In genomic region chr9:31028251-31028650, GRCm38 (mm10) we compare ENCODE assay signal across 23 mouse cellular contexts. TPM values are rescaled to one million over a fixed set of nuclear protein-coding genes. Genes with fewer than 3 reads are reported as not detected.
A peak's percentile ranks its signal among the peaks of the same experiment; 100 is the strongest.
DNase-seq lines count a peak whose midpoint lies in the region; ATAC-seq and TF ChIP-seq lines count a peak whose summit lies in the region.
"Had no signal": no experiment of that assay in that cellular context is flagged by ENCODE, and none has a peak within 500 bp of the region (broad histone marks: within the 10 kb centered on the region; RNA-seq: fewer than 3 reads in every experiment).

No protein-coding gene starts in this region.

- TF ChIP-seq EP300 in liver, postnatal 0 days (IDR thresholded peaks at IDR 0.05; ENCODE audit: low read depth) = no peak

- peak; percentile 68 for DNase-seq in heart, adult 11 months
- DNase-seq in kidney, adult 9 months = peak; percentile 66
- no peak for DNase-seq in kidney, postnatal 10 days
- no peak for DNase-seq in liver, postnatal 0 days
- DNase-seq in right cerebral cortex, postnatal 4 days = no peak
- DNase-seq: adrenal gland, postnatal 14 days; B cell, adult 2 months; cerebellum, adult 11-12 months; cerebellum, adult 9-10 months; cerebellum, postnatal 25 days; gastrocnemius, postnatal 10 days; heart, adult 2 months had no signal

- ATAC-seq in heart, embryonic 11.5 days (replicated peaks; ENCODE audit: insufficient number of reproducible peaks, low FRiP score, low TSS enrichment) = no peak
- ATAC-seq in liver, postnatal 0 days = no peak
- ATAC-seq in liver, embryonic 12.5 days = no peak
- ATAC-seq: activated CD4-positive, CD25-positive, alpha-beta regulatory T cell, adult 4 months; CD4-positive, CD25-positive, alpha-beta regulatory T cell, adult 4 months; forebrain, embryonic 16.5 days; Patski had no signal

- H3K9me3 ChIP-seq in heart, embryonic 11.5 days (replicated peaks; ENCODE audit: control insufficient read depth, low read length) = no peaks in the 10 kb centered on the region
- no peaks in the 10 kb centered on the region for H3K9me3 ChIP-seq in liver, postnatal 0 days (ENCODE audit: low read length)
- H3K9me3 ChIP-seq in liver, embryonic 12.5 days (replicated peaks) = no peaks in the 10 kb centered on the region
- H3K9me3 ChIP-seq: embryonic facial prominence, embryonic 12.5 days; forebrain, embryonic 12.5 days; heart, embryonic 12.5 days; hindbrain, embryonic 10.5 days had no signal

- no peak for TF ChIP-seq CTCF in liver, postnatal 0 days (IDR thresholded peaks at IDR 0.05; ENCODE audit: low read depth)

- H3K4me1 ChIP-seq in heart, embryonic 11.5 days (ENCODE audit: control insufficient read depth, insufficient read depth, low read length) = peaks cover 5% of the 10 kb centered on the region
- peaks cover 11% of the 10 kb centered on the region for H3K4me1 ChIP-seq in liver, postnatal 0 days (ENCODE audit: insufficient read depth)
- peaks cover 21% of the 10 kb centered on the region for H3K4me1 ChIP-seq in liver, embryonic 12.5 days

- no peaks in the 10 kb centered on the region for H3K27me3 ChIP-seq in heart, embryonic 11.5 days (ENCODE audit: control insufficient read depth, insufficient read depth, low read length)
- H3K27me3 ChIP-seq in liver, postnatal 0 days (ENCODE audit: insufficient read depth, low read length) = no peaks in the 10 kb centered on the region
- 0 out of 2 replicates have a peak, but pooled peaks cover 5% of the 10 kb centered on the region for H3K27me3 ChIP-seq in liver, embryonic 12.5 days (replicated peaks)
- H3K27me3 ChIP-seq: embryonic facial prominence, embryonic 12.5 days; forebrain, embryonic 12.5 days; heart, embryonic 12.5 days had no signal

- no peak overlapping the region for H3K4me2 ChIP-seq in heart, embryonic 11.5 days
- H3K4me2 ChIP-seq in liver, postnatal 0 days (ENCODE audit: low read depth, low read length) = peak overlapping the region; percentile 27; the same call in 1 of the 2 replicates
- H3K4me2 ChIP-seq in liver, embryonic 12.5 days = no peak overlapping the region
- H3K4me2 ChIP-seq: embryonic facial prominence, embryonic 12.5 days; forebrain, embryonic 12.5 days; heart, embryonic 12.5 days; hindbrain, embryonic 14.5 days had no signal

- no peaks in the 10 kb centered on the region for H3K36me3 ChIP-seq in heart, embryonic 11.5 days (ENCODE audit: control insufficient read depth, insufficient read depth, low read length)
- no peaks in the 10 kb centered on the region for H3K36me3 ChIP-seq in liver, postnatal 0 days (replicated peaks; ENCODE audit: insufficient read depth, low read length)
- H3K36me3 ChIP-seq in liver, embryonic 12.5 days = no peaks in the 10 kb centered on the region
- H3K36me3 ChIP-seq: embryonic facial prominence, embryonic 12.5 days; forebrain, embryonic 12.5 days; heart, embryonic 12.5 days; hindbrain, embryonic 10.5 days had no signal

- H3K4me3 ChIP-seq in heart, embryonic 11.5 days (ENCODE audit: low read depth, low read length) = no peak overlapping the region
- H3K4me3 ChIP-seq in liver, postnatal 0 days (ENCODE audit: low read depth, low read length) = no peak overlapping the region
- H3K4me3 ChIP-seq in liver, embryonic 12.5 days = no peak overlapping the region
- H3K4me3 ChIP-seq: embryonic facial prominence, embryonic 12.5 days; forebrain, embryonic 12.5 days; heart, adult 2 months; heart, embryonic 12.5 days; hindbrain, embryonic 10.5 days had no signal

- H3K27ac ChIP-seq in heart, embryonic 11.5 days (ENCODE audit: low read depth, low read length) = no peak overlapping the region
- H3K27ac ChIP-seq in liver, postnatal 0 days (ENCODE audit: low read depth) = peak overlapping the region; percentile 82
- H3K27ac ChIP-seq in liver, embryonic 12.5 days = no peak overlapping the region
- H3K27ac ChIP-seq: embryonic facial prominence, embryonic 12.5 days; forebrain, embryonic 12.5 days; heart, adult 2 months; hindbrain, embryonic 10.5 days; hindbrain, embryonic 14.5 days had no signal

- 89% methylated on average over 4 of the region's 4 CpGs for WGBS in heart, embryonic 11.5 days (ENCODE audit: insufficient replicate concordance)
- 68% methylated on average over 4 of the region's 4 CpGs for WGBS in liver, postnatal 0 days (ENCODE audit: insufficient replicate concordance)
- 78% methylated on average over 4 of the region's 4 CpGs for WGBS in liver, embryonic 12.5 days (ENCODE audit: insufficient replicate concordance)

- H3K9ac ChIP-seq in heart, embryonic 11.5 days (ENCODE audit: low read depth, low read length) = no peak overlapping the region
- H3K9ac ChIP-seq in liver, postnatal 0 days (replicated peaks) = no peak overlapping the region
- H3K9ac ChIP-seq in liver, embryonic 12.5 days = no peak overlapping the region
- H3K9ac ChIP-seq: embryonic facial prominence, embryonic 12.5 days; forebrain, embryonic 12.5 days; heart, embryonic 12.5 days; hindbrain, embryonic 14.5 days had no signal

RNA-seq across cellular contexts. Expression of gene Zbtb44, which starts 2.2 kb away (rescaled TPM):
- polyA plus RNA-seq in heart, embryonic 11.5 days (2014; fragmentation: Nextera tagmentation; extraction: Ambion mirVana) = 4.2 and 7.1 TPM in 2 replicates
- polyA plus RNA-seq in liver, postnatal 0 days (2015; fragmentation: Nextera tagmentation; extraction: Ambion mirVana) = 4.9 and 6.7 TPM in 2 replicates
- 10.2 and 10.4 TPM in 2 replicates for polyA plus RNA-seq in liver, embryonic 12.5 days (2016; fragmentation: Nextera tagmentation; extraction: Ambion mirVana)

Comparison
In these comparisons a context has a peak if more than half of its experiments do, and no peak if none do; other contexts are left out.
1. DNase-seq: peak in heart, adult 11 months (single experiment) and kidney, adult 9 months (single experiment); none in kidney, postnatal 10 days (single experiment), liver, postnatal 0 days (single experiment) and right cerebral cortex, postnatal 4 days (single experiment).